Mouse (Mus musculus): ENCODE data around the gene Zfp467. TPM values are rescaled to one million over a fixed set of nuclear protein-coding genes. Genes with fewer than 3 reads are reported as not detected.

The Zfp467 gene
- polyA plus RNA-seq, 1 experiment from 2014 or later = 20.4 TPM

Small RNA genes lying within 50 kb of the gene (microRNA-seq; reads per million reads assigned to microRNA genes)
- not detected for gene Gm24325

Other genes with a start within 250 kb of the Zfp467 start
- gene Krba1, start 50.2 kb downstream of the Zfp467 start, polyA plus RNA-seq (2016; fragmentation: Nextera tagmentation; extraction: Ambion mirVana) = 21.2 and 21.8 TPM in 2 replicates
- 0.61 and 0.64 TPM in 2 replicates for gene Sspo, start 2.4 kb upstream of the Zfp467 start, polyA plus RNA-seq (2016; fragmentation: Nextera tagmentation; extraction: Ambion mirVana)
- 20.4 and 20.5 TPM in 2 replicates for gene Atp6v0e2, start 91.8 kb upstream of the Zfp467 start, polyA plus RNA-seq (2016; fragmentation: Nextera tagmentation; extraction: Ambion mirVana)
- gene Lrrc61, start 109.0 kb upstream of the Zfp467 start, polyA plus RNA-seq (2016; fragmentation: Nextera tagmentation; extraction: Ambion mirVana) = 8.6 and 9.1 TPM in 2 replicates
- 24.7 and 26.4 TPM in 2 replicates for gene Rarres2, start 127.0 kb upstream of the Zfp467 start, polyA plus RNA-seq (2016; fragmentation: Nextera tagmentation; extraction: Ambion mirVana)
- 1.5 TPM in 1 of 2 replicates, not detected in the other for gene Gm45021, start 143.8 kb upstream of the Zfp467 start, polyA plus RNA-seq (2016; fragmentation: Nextera tagmentation; extraction: Ambion mirVana)
- 32.1 and 32.7 TPM in 2 replicates for gene Repin1, start 148.1 kb upstream of the Zfp467 start, polyA plus RNA-seq (2016; fragmentation: Nextera tagmentation; extraction: Ambion mirVana)
- gene Gm44965, start 148.1 kb upstream of the Zfp467 start, polyA plus RNA-seq (2016; fragmentation: Nextera tagmentation; extraction: Ambion mirVana) = not detected in 2 replicates
- 5.6 and 5.8 TPM in 2 replicates for gene Zfp775, start 156.2 kb upstream of the Zfp467 start, polyA plus RNA-seq (2016; fragmentation: Nextera tagmentation; extraction: Ambion mirVana)
- gene AI854703, start 180.9 kb upstream of the Zfp467 start, polyA plus RNA-seq (2016; fragmentation: Nextera tagmentation; extraction: Ambion mirVana) = 1.3 TPM in 2 replicates
- 0.90 and 1.2 TPM in 2 replicates for gene Gimap8, start 201.4 kb upstream of the Zfp467 start, polyA plus RNA-seq (2016; fragmentation: Nextera tagmentation; extraction: Ambion mirVana)
- gene Gimap9, start 230.3 kb upstream of the Zfp467 start, polyA plus RNA-seq (2016; fragmentation: Nextera tagmentation; extraction: Ambion mirVana) = 8.7 and 9.4 TPM in 2 replicates
- 9.9 and 10.7 TPM in 2 replicates for gene Gimap4, start 238.7 kb upstream of the Zfp467 start, polyA plus RNA-seq (2016; fragmentation: Nextera tagmentation; extraction: Ambion mirVana)

Data from heart, embryonic 12.5 days (tissue).